Mouse (Mus musculus) heart, embryonic 16.5 days (tissue): ENCODE data around the gene Sbf1. TPM values are rescaled to one million over a fixed set of nuclear protein-coding genes. Genes with fewer than 3 reads are reported as not detected.

Source experiments
- ATAC-seq: fragments of 200-750 bp; cut with Nextera tagmentation; replicated peaks from 2 replicates; pipeline ENCODE4 v1.8.0; 2017; ENCODE audit warnings: moderate number of reproducible peaks; ENCODE audit not compliant: insufficient read depth, low FRiP score; ENCODE audit errors: extremely low read depth
- H3K27ac ChIP-seq: fragments of 300-500 bp; sonication (generic); 2 replicates; pipeline ENCODE4 v1.5.1; 2014; ENCODE audit warnings: mild to moderate bottlenecking, low read length, control low read depth, moderate library complexity
- H3K27me3 ChIP-seq: fragments of 300-500 bp; sonication (generic); 2 replicates; pipeline ENCODE4 v1.6.1; 2014; ENCODE audit warnings: low read length, mixed read lengths; ENCODE audit not compliant: control insufficient read depth, insufficient read depth
- H3K36me3 ChIP-seq: fragments of 300-500 bp; sonication (generic); 2 replicates; pipeline ENCODE4 v1.6.1; 2014; ENCODE audit not compliant: control insufficient read depth, insufficient read depth
- H3K4me1 ChIP-seq: fragments of 300-500 bp; sonication (generic); 2 replicates; pipeline ENCODE4 v1.6.1; 2014; ENCODE audit warnings: low read length, mixed read lengths; ENCODE audit not compliant: control insufficient read depth, insufficient read depth
- H3K4me2 ChIP-seq: fragments of 300-500 bp; sonication (generic); 2 replicates; pipeline ENCODE4 v1.6.1; 2014; ENCODE audit warnings: low read depth, mild to moderate bottlenecking, control low read depth, low read length
- H3K4me3 ChIP-seq: fragments of 300-500 bp; sonication (generic); 2 replicates; pipeline ENCODE4 v1.5.1; 2014; ENCODE audit warnings: mild to moderate bottlenecking, control low read depth, low read length
- H3K9ac ChIP-seq: fragments of 300-500 bp; sonication (generic); 2 replicates; pipeline ENCODE4 v1.6.1; 2014; ENCODE audit warnings: low read length, control low read depth
- H3K9me3 ChIP-seq: fragments of 300-500 bp; sonication (generic); replicated peaks from 2 replicates; pipeline ENCODE4 v1.6.1; 2016; ENCODE audit warnings: low read length; ENCODE audit not compliant: control insufficient read depth
- WGBS: fragments of 180-500 bp; shearing (Covaris S2); extraction: QIAGEN DNeasy Blood & Tissue Kit; methylation state at CpG from one replicate; pipeline ENCODE4 v1.1.7; 2014; 5-methylcytosine and 5-hydroxymethylcytosine counted together
- polyA plus RNA-seq: library from polyadenylated mRNA; unstranded; fragments of >200 nt; fragmentation: Nextera tagmentation; extraction: Ambion mirVana; gene quantifications from 2 replicates; pipeline ENCODE4 v1.2.1, GENCODE M21; 2015

The Sbf1 gene
- polyA plus RNA-seq, 1 experiment from 2014 or later, result 43.0 TPM

- H3K4me2 ChIP-seq, result no peak overlapping the region
- no peak overlapping the region for H3K4me3 ChIP-seq
- no peaks in the 10 kb centered on the region for H3K9me3 ChIP-seq
- H3K9ac ChIP-seq, result no peak overlapping the region
- no peaks in the 10 kb centered on the region for H3K27me3 ChIP-seq
- WGBS, result 53% methylated on average over 6 of the region's 6 CpGs
- H3K36me3 ChIP-seq, result peaks cover 6% of the 10 kb centered on the region; the same call in 1 of the 2 replicates
- H3K4me1 ChIP-seq, result peaks cover 29% of the 10 kb centered on the region
- H3K27ac ChIP-seq, result no peak overlapping the region; the same call in 1 of the 2 replicates
- peak; percentile 37; the same call in 1 of the 2 replicates for ATAC-seq
These were observed 5.1 kb downstream of the Sbf1 start for GRCm38 (mm10) chr15:89309962-89310498.

GRCm38 (mm10) chr15:89308406-89309139 lies 6.5 kb downstream of the Sbf1 start:
- Histone ChIP-seq H3K4me2 (no peak overlapping the region), H3K27ac (no peak overlapping the region), H3K9me3 (no peaks in the 10 kb centered on the region), H3K36me3 (peaks cover 17% of the 10 kb centered on the region; the same call in 1 of the 2 replicates), H3K9ac (no peak overlapping the region), H3K27me3 (no peaks in the 10 kb centered on the region), H3K4me1 (peaks cover 22% of the 10 kb centered on the region), H3K4me3 (no peak overlapping the region)
- WGBS, result 73% methylated on average over 7 of the region's 7 CpGs
- no peak for ATAC-seq

GRCm38 (mm10) chr15:89307461-89307860 lies 7.7 kb downstream of the Sbf1 start:
- H3K27ac ChIP-seq, result no peak overlapping the region
- H3K4me3 ChIP-seq, result no peak overlapping the region
- H3K4me1 ChIP-seq, result peaks cover 15% of the 10 kb centered on the region
- H3K9ac ChIP-seq, result no peak overlapping the region
- WGBS, result 89% methylated on average over 13 of the region's 13 CpGs
- H3K27me3 ChIP-seq, result no peaks in the 10 kb centered on the region
- ATAC-seq, result no peak
- H3K9me3 ChIP-seq, result no peaks in the 10 kb centered on the region
- peaks cover 24% of the 10 kb centered on the region for H3K36me3 ChIP-seq
- H3K4me2 ChIP-seq, result no peak overlapping the region

GRCm38 (mm10) chr15:89305966-89306365 lies 9.1 kb downstream of the Sbf1 start:
- H3K4me1 ChIP-seq, result peaks cover 15% of the 10 kb centered on the region
- no peak overlapping the region for H3K9ac ChIP-seq
- no peaks in the 10 kb centered on the region for H3K27me3 ChIP-seq
- ATAC-seq, result no peak
- no peak overlapping the region for H3K4me2 ChIP-seq
- no peaks in the 10 kb centered on the region for H3K9me3 ChIP-seq
- peaks cover 39% of the 10 kb centered on the region for H3K36me3 ChIP-seq
- 65% methylated on average over 1 of the region's 1 CpGs for WGBS
- no peak overlapping the region for H3K27ac ChIP-seq
- H3K4me3 ChIP-seq, result no peak overlapping the region

GRCm38 (mm10) chr15:89300600-89300999 lies 14.5 kb downstream of the Sbf1 start:
- Histone ChIP-seq H3K27ac (no peak overlapping the region), H3K4me3 (no peak overlapping the region), H3K9me3 (no peaks in the 10 kb centered on the region), H3K36me3 (peaks cover 61% of the 10 kb centered on the region), H3K27me3 (no peaks in the 10 kb centered on the region), H3K4me2 (no peak overlapping the region), H3K9ac (no peak overlapping the region), H3K4me1 (peaks cover 9% of the 10 kb centered on the region)
- no peak for ATAC-seq
- WGBS, result 92% methylated on average over 8 of the region's 8 CpGs

- H3K27me3 ChIP-seq, result no peaks in the 10 kb centered on the region
- 92% methylated on average over 13 of the region's 13 CpGs for WGBS
- no peak overlapping the region for H3K9ac ChIP-seq
- H3K27ac ChIP-seq, result no peak overlapping the region
- H3K4me3 ChIP-seq, result no peak overlapping the region
- no peaks in the 10 kb centered on the region for H3K9me3 ChIP-seq
- peaks cover 60% of the 10 kb centered on the region for H3K36me3 ChIP-seq
- H3K4me1 ChIP-seq, result peaks cover 9% of the 10 kb centered on the region
- no peak for ATAC-seq
- H3K4me2 ChIP-seq, result no peak overlapping the region
These were observed 14.9 kb downstream of the Sbf1 start for GRCm38 (mm10) chr15:89300180-89300579.

- no peak for ATAC-seq
- Histone ChIP-seq H3K36me3 (peaks cover 61% of the 10 kb centered on the region), H3K4me3 (no peak overlapping the region), H3K9me3 (no peaks in the 10 kb centered on the region), H3K4me1 (peaks cover 9% of the 10 kb centered on the region), H3K27ac (no peak overlapping the region), H3K4me2 (no peak overlapping the region), H3K9ac (no peak overlapping the region), H3K27me3 (no peaks in the 10 kb centered on the region)
- 91% methylated on average over 2 of the region's 2 CpGs for WGBS
These were observed 17.4 kb downstream of the Sbf1 start for GRCm38 (mm10) chr15:89297695-89298094.

- Histone ChIP-seq H3K9ac (no peak overlapping the region), H3K9me3 (no peaks in the 10 kb centered on the region), H3K36me3 (peaks cover 60% of the 10 kb centered on the region), H3K4me3 (no peak overlapping the region), H3K4me1 (peaks cover 9% of the 10 kb centered on the region), H3K4me2 (no peak overlapping the region), H3K27me3 (no peaks in the 10 kb centered on the region), H3K27ac (no peak overlapping the region; the same call in 1 of the 2 replicates)
- WGBS, result 14% methylated on average over 1 of the region's 1 CpGs
- peak; percentile 60; the same call in 1 of the 2 replicates for ATAC-seq
These were observed 18.6 kb downstream of the Sbf1 start for GRCm38 (mm10) chr15:89296465-89296864.

GRCm38 (mm10) chr15:89295580-89296165 lies 19.4 kb downstream of the Sbf1 start:
- WGBS, result 80% methylated on average over 8 of the region's 8 CpGs
- Histone ChIP-seq H3K4me3 (no peak overlapping the region), H3K4me1 (peaks cover 9% of the 10 kb centered on the region), H3K36me3 (peaks cover 52% of the 10 kb centered on the region), H3K9ac (no peak overlapping the region), H3K27me3 (no peaks in the 10 kb centered on the region), H3K9me3 (no peaks in the 10 kb centered on the region), H3K27ac (no peak overlapping the region), H3K4me2 (no peak overlapping the region)
- ATAC-seq, result no peak
